Mouse (Mus musculus): ENCODE measurements around the gene Thoc5.

DNA sequence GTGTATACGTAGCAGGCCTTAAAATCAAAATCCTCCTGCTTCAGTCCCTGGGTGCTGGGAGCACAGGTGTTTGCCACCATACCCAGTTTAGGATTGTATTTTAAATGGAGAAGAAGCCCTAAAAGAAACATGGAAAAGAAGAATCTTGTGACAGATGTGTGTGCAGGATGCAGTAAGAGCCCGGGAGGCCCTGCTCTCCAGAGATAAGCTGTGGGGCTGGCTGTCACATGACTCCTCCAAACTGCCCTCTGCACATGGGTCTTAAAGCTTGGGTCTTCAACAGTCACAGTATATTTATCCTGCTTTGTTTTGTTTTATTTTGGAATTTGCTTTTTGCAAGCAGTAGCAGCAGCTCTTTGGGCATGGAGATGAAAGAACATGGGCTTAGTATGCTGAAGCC lies 72.4 kb downstream of the Thoc5 start:
- TF ChIP-seq CTCF (IDR thresholded peaks at IDR 0.05; ENCODE audit: low read depth) (no peak), EP300 (IDR thresholded peaks at IDR 0.05; ENCODE audit: low read depth) (peak; percentile 79)

All from liver, embryonic 14.5 days (tissue).